Mouse (Mus musculus) ES-Bruce4 (cell line): ENCODE data around the gene Sult1e1. TPM values are rescaled to one million over a fixed set of nuclear protein-coding genes. Genes with fewer than 3 reads are reported as not detected.

ENCODE experiments used
- H3K27ac ChIP-seq: 2 replicates; pipeline ENCODE4 v1.5.1; 2012; ENCODE audit warnings: low read length, inconsistent platforms; ENCODE audit not compliant: insufficient read depth
- H3K27me3 ChIP-seq: 2 replicates; pipeline ENCODE4 v1.6.1; 2012; ENCODE audit warnings: mild to moderate bottlenecking, low read length, inconsistent platforms; ENCODE audit not compliant: control insufficient read depth, poor library complexity, insufficient read depth, severe bottlenecking
- H3K36me3 ChIP-seq: 2 replicates; pipeline ENCODE4 v1.6.1; 2012; ENCODE audit warnings: inconsistent platforms, mild to moderate bottlenecking, low read length, moderate library complexity; ENCODE audit not compliant: control insufficient read depth, poor library complexity, insufficient read depth, severe bottlenecking
- H3K4me1 ChIP-seq: one replicate; pipeline ENCODE4 v1.8.1; 2011; ENCODE audit warnings: low read length; ENCODE audit not compliant: control insufficient read depth, insufficient read depth
- H3K4me3 ChIP-seq: 2 replicates; pipeline ENCODE4 v1.5.1; 2011; ENCODE audit warnings: low read depth, mild to moderate bottlenecking, low read length
- H3K9ac ChIP-seq: 2 replicates; pipeline ENCODE4 v1.6.1; 2012; ENCODE audit warnings: low read depth, mild to moderate bottlenecking, inconsistent platforms; ENCODE audit not compliant: poor library complexity, severe bottlenecking
- H3K9me3 ChIP-seq: replicated peaks from 2 replicates; pipeline ENCODE4 v1.6.1; 2012; ENCODE audit warnings: mild to moderate bottlenecking, low read length, inconsistent platforms; ENCODE audit not compliant: control insufficient read depth, poor library complexity, insufficient read depth, severe bottlenecking
- CTCF ChIP-seq: IDR thresholded peaks from one replicate; pipeline ENCODE4 v1.8.1; 2011; ENCODE audit warnings: low read depth, low read length
- EP300 ChIP-seq: IDR thresholded peaks from 2 replicates; pipeline ENCODE4 v1.6.1; 2011; ENCODE audit warnings: low read depth, low read length; ENCODE audit not compliant: insufficient read depth
- POLR2A ChIP-seq: IDR thresholded peaks from one replicate; pipeline ENCODE4 v1.8.1; 2011; ENCODE audit warnings: low read length; ENCODE audit not compliant: insufficient read depth
- polyA plus RNA-seq: library from polyadenylated mRNA; stranded (reverse); fragments of >200 nt; gene quantifications from 2 replicates; pipeline ENCODE4 v1.2.4, GENCODE M21; 2011; ENCODE audit warnings: low read depth; ENCODE audit not compliant: missing spikeins, insufficient read depth, insufficient read length

Gene Sult1e1
- not detected in 2 replicates for polyA plus RNA-seq

DNA sequence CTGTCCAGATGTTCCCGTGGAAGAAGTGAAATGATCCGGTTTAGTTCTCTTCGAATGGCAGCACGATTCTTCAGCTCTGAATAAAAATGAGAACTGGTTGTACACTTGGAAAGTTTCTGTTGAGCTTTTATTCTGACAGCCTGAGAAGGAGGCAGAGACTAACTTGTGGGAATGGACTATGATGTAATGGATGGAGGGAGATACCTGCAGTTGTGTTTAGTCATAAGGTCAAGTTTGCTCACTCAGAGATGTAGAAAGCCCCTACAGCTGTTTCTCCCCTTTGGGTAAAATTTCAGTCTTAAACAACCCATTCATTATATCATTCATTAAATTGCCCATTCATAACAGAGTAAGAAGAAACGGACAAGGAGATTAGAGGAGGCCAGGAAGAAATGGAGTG lies at the start of gene Sult1e1:
TSS of gene Sult1e1 (minus strand) at position 101 of the 400 bp plus-strand sequence.
- no peak within 1 kb of the TSS for H3K9ac ChIP-seq
- no peak for TF ChIP-seq CTCF
- no peak for TF ChIP-seq EP300
- no peak for TF ChIP-seq POLR2A
- H3K27me3 ChIP-seq = no peaks in the 10 kb centered on the region
- no peaks in the 10 kb centered on the region for H3K9me3 ChIP-seq
- H3K4me3 ChIP-seq = no peak within 1 kb of the TSS
- no peak within 1 kb of the TSS for H3K27ac ChIP-seq
- no peaks in the 10 kb centered on the region for H3K36me3 ChIP-seq
- H3K4me1 ChIP-seq = no peaks in the 10 kb centered on the region

DNA sequence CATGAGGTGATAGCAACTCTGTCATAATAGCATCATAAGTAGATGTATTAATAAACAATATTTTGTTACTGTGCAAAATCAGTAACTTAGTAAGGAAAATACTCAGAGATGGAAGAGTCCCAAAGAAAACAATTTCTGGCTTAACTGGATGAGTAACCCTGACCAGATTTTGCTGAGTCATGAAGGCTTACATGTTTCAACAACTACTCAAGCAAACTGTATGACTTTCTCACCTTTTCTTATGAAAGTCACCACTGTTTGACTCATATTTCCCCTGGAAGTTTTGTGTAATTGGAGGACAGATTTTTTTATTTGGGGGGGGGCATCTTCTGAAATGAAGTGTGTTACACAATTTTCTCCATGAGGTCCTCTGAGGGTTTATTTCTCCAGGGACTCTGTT lies 31.3 kb upstream of the Sult1e1 start:
- no peaks in the 10 kb centered on the region for H3K36me3 ChIP-seq
- H3K27me3 ChIP-seq = no peaks in the 10 kb centered on the region
- no peak overlapping the region for H3K4me3 ChIP-seq
- H3K4me1 ChIP-seq = no peaks in the 10 kb centered on the region
- no peak overlapping the region for H3K27ac ChIP-seq
- H3K9ac ChIP-seq = no peak overlapping the region
- H3K9me3 ChIP-seq = no peaks in the 10 kb centered on the region
- TF ChIP-seq CTCF = no peak
- no peak for TF ChIP-seq EP300
- TF ChIP-seq POLR2A = no peak

DNA sequence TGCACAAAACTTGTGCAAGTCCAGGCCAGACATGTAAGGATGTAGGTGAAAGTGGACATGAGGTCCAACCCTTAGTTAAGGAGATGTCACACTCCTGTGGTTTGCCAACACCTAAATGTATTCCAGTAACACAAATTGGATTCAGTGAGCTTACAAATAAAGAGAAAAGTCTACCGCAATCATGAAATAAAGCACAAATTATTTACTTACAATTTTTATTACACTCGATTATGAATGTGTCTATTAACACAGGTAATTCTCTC lies 23.7 kb upstream of the Sult1e1 start:
- Histone ChIP-seq H3K9me3 (no peaks in the 10 kb centered on the region), H3K4me1 (no peaks in the 10 kb centered on the region), H3K9ac (no peak overlapping the region), H3K27me3 (no peaks in the 10 kb centered on the region), H3K27ac (no peak overlapping the region), H3K36me3 (no peaks in the 10 kb centered on the region), H3K4me3 (no peak overlapping the region)
- TF ChIP-seq EP300 (no peak), POLR2A (no peak), CTCF (no peak)

DNA sequence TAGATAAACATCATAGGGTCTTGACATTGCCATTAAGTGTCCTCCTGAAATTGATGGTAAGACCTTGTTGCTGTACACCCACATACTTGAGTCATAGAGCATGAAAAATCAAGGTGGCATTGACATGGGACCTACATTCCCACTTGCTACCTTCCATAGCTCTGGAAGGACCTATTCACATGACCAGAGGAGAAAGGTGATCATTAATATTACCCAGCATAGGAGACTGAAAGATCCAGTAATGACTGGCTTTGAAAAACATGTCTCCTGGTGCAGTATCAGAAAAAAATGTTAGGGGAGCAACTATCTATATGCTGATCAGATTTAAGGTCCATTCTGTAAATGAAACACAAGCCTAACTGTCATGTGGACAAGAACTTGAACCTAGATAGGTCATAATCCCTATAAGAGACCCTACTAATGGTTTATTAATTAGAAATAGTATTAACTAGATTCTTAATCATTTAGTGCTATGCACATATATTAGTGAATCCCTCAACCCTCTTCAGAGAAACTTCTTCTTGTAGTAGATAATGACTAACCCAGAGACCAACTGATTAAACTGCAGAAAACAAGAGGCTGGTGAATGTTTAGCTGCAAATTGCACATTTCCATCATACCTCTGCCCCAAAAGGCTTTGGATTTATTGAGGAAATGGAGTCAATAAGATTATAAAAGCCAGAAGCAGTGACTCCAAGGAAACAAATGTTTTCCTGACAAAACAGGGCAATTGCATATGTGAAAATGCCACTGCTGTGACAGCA lies 23.2 kb upstream of the Sult1e1 start:
- H3K4me3 ChIP-seq = no peak overlapping the region
- no peaks in the 10 kb centered on the region for H3K9me3 ChIP-seq
- no peak overlapping the region for H3K9ac ChIP-seq
- H3K27ac ChIP-seq = no peak overlapping the region
- TF ChIP-seq POLR2A (no peak), EP300 (no peak), CTCF (no peak)
- H3K36me3 ChIP-seq = no peaks in the 10 kb centered on the region
- H3K4me1 ChIP-seq = no peaks in the 10 kb centered on the region
- H3K27me3 ChIP-seq = no peaks in the 10 kb centered on the region

DNA sequence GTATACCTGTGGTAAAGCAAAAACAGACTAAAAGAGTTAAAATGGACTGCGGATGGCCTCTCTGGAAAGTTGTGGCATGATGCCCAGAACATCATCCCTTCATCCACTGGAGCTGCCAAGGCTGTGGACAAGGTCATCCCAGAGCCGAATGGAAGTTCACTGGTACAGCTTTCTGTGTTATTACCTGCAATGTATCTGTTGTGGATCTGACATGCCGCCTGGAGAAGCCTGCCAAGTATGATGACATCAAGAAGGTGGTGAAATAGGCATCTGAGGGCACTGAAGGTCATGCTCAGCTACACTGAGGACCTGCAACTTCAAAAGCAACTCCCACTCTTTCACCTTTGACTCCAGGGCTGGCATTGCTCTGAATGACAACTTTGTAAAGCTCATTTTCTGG lies 9.6 kb upstream of the Sult1e1 start:
- Histone ChIP-seq H3K9me3 (no peaks in the 10 kb centered on the region), H3K4me1 (no peaks in the 10 kb centered on the region), H3K36me3 (no peaks in the 10 kb centered on the region), H3K4me3 (no peak overlapping the region), H3K27me3 (no peaks in the 10 kb centered on the region), H3K27ac (no peak overlapping the region), H3K9ac (no peak overlapping the region)
- no peak for TF ChIP-seq POLR2A

DNA sequence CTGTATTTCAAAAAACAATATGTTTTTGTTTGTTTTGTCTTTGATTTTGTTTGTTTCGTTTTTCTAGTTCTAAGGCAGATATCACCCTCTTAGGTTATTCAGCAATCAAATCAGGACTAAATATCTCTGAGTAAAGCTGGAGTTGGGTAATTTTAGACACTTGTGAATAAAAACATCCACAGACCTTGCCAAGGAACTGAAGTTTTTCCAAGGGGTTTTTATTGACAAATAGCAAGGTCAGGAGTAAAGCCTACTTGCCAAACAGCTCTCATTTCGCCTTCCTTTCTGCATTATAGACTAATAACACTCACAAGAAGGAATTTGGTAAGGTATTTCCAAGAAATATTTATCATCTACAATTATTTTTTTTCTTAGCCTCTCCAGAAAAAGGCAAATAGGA lies 6.5 kb upstream of the Sult1e1 start:
- no peaks in the 10 kb centered on the region for H3K9me3 ChIP-seq
- no peaks in the 10 kb centered on the region for H3K27me3 ChIP-seq
- no peak for TF ChIP-seq POLR2A
- no peak for TF ChIP-seq EP300
- TF ChIP-seq CTCF = no peak
- no peak overlapping the region for H3K4me3 ChIP-seq
- H3K4me1 ChIP-seq = no peaks in the 10 kb centered on the region
- no peak overlapping the region for H3K27ac ChIP-seq
- no peak overlapping the region for H3K9ac ChIP-seq
- no peaks in the 10 kb centered on the region for H3K36me3 ChIP-seq
